Mouse (Mus musculus): ENCODE data around the gene 1110051M20Rik. TPM values are rescaled to one million over a fixed set of nuclear protein-coding genes. Genes with fewer than 3 reads are reported as not detected.
A peak's percentile ranks its signal among the peaks of the same experiment; 100 is the strongest.

The 1110051M20Rik gene
- polyA plus RNA-seq, 2 experiments: 34.9 to 50.6 TPM

- under 1% methylated on average over 32 of the region's 32 CpGs for WGBS
- H3K9ac ChIP-seq (ENCODE audit: low read depth, low read length, severe bottlenecking): peak overlapping the region; percentile 84
- ATAC-seq (ENCODE audit: low FRiP score, low read depth) (peak; percentile 55), DNase-seq (ENCODE audit: low spot score) (peak; percentile 74)
- H3K27ac ChIP-seq (replicated peaks; ENCODE audit: low read depth, low read length): peak overlapping the region; percentile 80
- no peaks in the 10 kb centered on the region for H3K9me3 ChIP-seq (ENCODE audit: control insufficient read depth, low read length)
- peak overlapping the region; percentile 86 for H3K4me2 ChIP-seq (replicated peaks; ENCODE audit: low read depth, low read length, severe bottlenecking)
- H3K36me3 ChIP-seq (ENCODE audit: control insufficient read depth, insufficient read depth, low read length): no peaks in the 10 kb centered on the region
- peak overlapping the region; percentile 84 for H3K4me3 ChIP-seq (replicated peaks; ENCODE audit: low read length)
- peak; percentile 19; the same call in 1 of the 2 replicates for TF ChIP-seq POLR2A (IDR thresholded peaks at IDR 0.05; ENCODE audit: borderline replicate concordance, extremely low read depth, insufficient read depth, insufficient read length)
- peaks cover 33% of the 10 kb centered on the region for H3K4me1 ChIP-seq (ENCODE audit: control insufficient read depth, insufficient read depth, low read length)
- no peaks in the 10 kb centered on the region for H3K27me3 ChIP-seq (ENCODE audit: control insufficient read depth, insufficient read depth, low read length)
Measured at GRCm38 (mm10) chr2:91458673-91459391, 14.3 kb upstream of the 1110051M20Rik start.

DNA sequence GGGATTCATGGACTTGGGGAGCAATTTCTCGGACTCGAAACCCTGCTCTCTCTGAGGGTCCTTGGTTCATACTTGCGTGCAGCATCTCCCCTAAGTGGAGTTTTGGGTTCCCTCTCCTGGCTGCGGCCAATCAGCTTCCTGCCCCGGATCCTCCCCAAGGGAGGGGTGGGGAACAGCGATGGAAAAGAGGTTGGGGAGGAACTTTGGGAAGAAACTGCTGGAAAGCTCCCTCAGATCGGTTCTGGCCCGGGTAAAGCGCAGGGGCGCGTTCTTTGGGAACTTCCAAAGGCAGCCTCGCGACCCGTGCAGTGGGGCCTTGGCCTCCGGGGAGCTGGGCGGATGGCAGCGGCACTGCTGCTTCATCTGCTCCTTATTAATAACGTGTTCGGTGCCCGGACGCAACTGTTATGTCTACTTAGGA, 13.8 kb upstream of the 1110051M20Rik start:
- Histone ChIP-seq H3K9ac (ENCODE audit: low read depth, low read length, severe bottlenecking) (peak overlapping the region; percentile 84), H3K4me3 (replicated peaks; ENCODE audit: low read length) (peak overlapping the region; percentile 84), H3K4me1 (ENCODE audit: control insufficient read depth, insufficient read depth, low read length) (peaks cover 33% of the 10 kb centered on the region), H3K9me3 (ENCODE audit: control insufficient read depth, low read length) (no peaks in the 10 kb centered on the region), H3K27ac (replicated peaks; ENCODE audit: low read depth, low read length) (peak overlapping the region; percentile 80), H3K36me3 (ENCODE audit: control insufficient read depth, insufficient read depth, low read length) (no peaks in the 10 kb centered on the region), H3K27me3 (ENCODE audit: control insufficient read depth, insufficient read depth, low read length) (no peaks in the 10 kb centered on the region), H3K4me2 (replicated peaks; ENCODE audit: low read depth, low read length, severe bottlenecking) (peak overlapping the region; percentile 86)
- no peak for TF ChIP-seq POLR2A (IDR thresholded peaks at IDR 0.05; ENCODE audit: borderline replicate concordance, extremely low read depth, insufficient read depth, insufficient read length)
- ATAC-seq (ENCODE audit: low FRiP score, low read depth): peak; percentile 44
- peak; percentile 66 for DNase-seq (ENCODE audit: low spot score)
- WGBS: 1% methylated on average over 21 of the region's 21 CpGs

DNA sequence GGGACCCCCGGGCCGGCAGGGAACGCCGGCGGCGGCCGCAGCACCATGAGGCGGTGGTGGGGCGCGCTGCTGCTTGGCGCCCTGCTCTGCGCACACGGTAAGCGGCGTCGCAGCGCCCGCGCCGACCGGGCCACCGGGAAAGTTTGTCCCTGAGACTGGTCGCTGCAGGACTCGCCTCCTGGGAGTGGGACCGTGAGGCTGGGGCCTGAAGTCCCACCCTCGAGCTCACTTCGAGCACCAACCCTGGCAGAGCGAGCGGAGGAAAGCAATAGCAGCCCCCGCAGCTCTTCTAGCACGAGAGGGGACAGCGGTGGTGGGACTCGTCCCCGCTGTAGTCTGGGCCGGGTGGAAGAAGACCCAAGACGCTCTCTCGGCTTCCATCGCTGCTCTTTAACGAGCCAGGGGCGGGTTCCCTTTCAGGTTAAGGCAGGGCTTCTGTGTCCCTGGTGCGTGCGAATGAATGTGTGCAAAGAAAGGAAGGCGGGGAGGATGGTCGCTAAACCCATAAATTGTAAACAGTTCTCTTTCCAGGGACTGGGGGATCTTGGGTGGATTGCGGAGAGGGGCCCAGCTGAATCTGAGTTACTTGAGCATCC, 13.2 kb upstream of the 1110051M20Rik start:
- peak overlapping the region; percentile 86 for H3K4me2 ChIP-seq (replicated peaks; ENCODE audit: low read depth, low read length, severe bottlenecking)
- WGBS: under 1% methylated on average over 30 of the region's 45 CpGs
- no peaks in the 10 kb centered on the region for H3K27me3 ChIP-seq (ENCODE audit: control insufficient read depth, insufficient read depth, low read length)
- peaks cover 30% of the 10 kb centered on the region for H3K4me1 ChIP-seq (ENCODE audit: control insufficient read depth, insufficient read depth, low read length)
- peak; percentile 28 for ATAC-seq (ENCODE audit: low FRiP score, low read depth)
- no peaks in the 10 kb centered on the region for H3K36me3 ChIP-seq (ENCODE audit: control insufficient read depth, insufficient read depth, low read length)
- peak overlapping the region; percentile 84 for H3K9ac ChIP-seq (ENCODE audit: low read depth, low read length, severe bottlenecking)
- H3K9me3 ChIP-seq (ENCODE audit: control insufficient read depth, low read length): no peaks in the 10 kb centered on the region
- peak overlapping the region; percentile 84 for H3K4me3 ChIP-seq (replicated peaks; ENCODE audit: low read length)
- peak overlapping the region; percentile 80 for H3K27ac ChIP-seq (replicated peaks; ENCODE audit: low read depth, low read length)
- no peak for TF ChIP-seq POLR2A (IDR thresholded peaks at IDR 0.05; ENCODE audit: borderline replicate concordance, extremely low read depth, insufficient read depth, insufficient read length)
- DNase-seq (ENCODE audit: low spot score): no peak

GRCm38 (mm10) chr2:91457259-91457655, 12.8 kb upstream of the 1110051M20Rik start, which contains the start of gene Lrp4:
Gene Lrp4, plus strand, starts transcription at chr2:91457511.
- Histone ChIP-seq H3K27ac (replicated peaks; ENCODE audit: low read depth, low read length) (peak within 1 kb of the TSS; percentile 80), H3K27me3 (ENCODE audit: control insufficient read depth, insufficient read depth, low read length) (no peaks in the 10 kb centered on the region), H3K36me3 (ENCODE audit: control insufficient read depth, insufficient read depth, low read length) (no peaks in the 10 kb centered on the region), H3K4me2 (replicated peaks; ENCODE audit: low read depth, low read length, severe bottlenecking) (peak within 1 kb of the TSS; percentile 86), H3K9me3 (ENCODE audit: control insufficient read depth, low read length) (no peaks in the 10 kb centered on the region), H3K9ac (ENCODE audit: low read depth, low read length, severe bottlenecking) (peak within 1 kb of the TSS; percentile 84), H3K4me3 (replicated peaks; ENCODE audit: low read length) (peak within 1 kb of the TSS; percentile 84), H3K4me1 (ENCODE audit: control insufficient read depth, insufficient read depth, low read length) (peaks cover 27% of the 10 kb centered on the region)
- DNase-seq (ENCODE audit: low spot score) (peak; percentile 52), ATAC-seq (ENCODE audit: low FRiP score, low read depth) (peak; percentile 73)
- WGBS: 0% methylated on average over 12 of the region's 36 CpGs
- TF ChIP-seq POLR2A (IDR thresholded peaks at IDR 0.05; ENCODE audit: borderline replicate concordance, extremely low read depth, insufficient read depth, insufficient read length): peak; percentile 52; the same call in 1 of the 2 replicates

- Histone ChIP-seq H3K9me3 (ENCODE audit: control insufficient read depth, low read length) (no peaks in the 10 kb centered on the region), H3K4me2 (replicated peaks; ENCODE audit: low read depth, low read length, severe bottlenecking) (peak overlapping the region; percentile 86), H3K4me1 (ENCODE audit: control insufficient read depth, insufficient read depth, low read length) (peaks cover 20% of the 10 kb centered on the region), H3K4me3 (replicated peaks; ENCODE audit: low read length) (peak overlapping the region; percentile 84), H3K27ac (replicated peaks; ENCODE audit: low read depth, low read length) (peak overlapping the region; percentile 80; the same call in 1 of the 2 replicates), H3K27me3 (ENCODE audit: control insufficient read depth, insufficient read depth, low read length) (no peaks in the 10 kb centered on the region), H3K36me3 (ENCODE audit: control insufficient read depth, insufficient read depth, low read length) (no peaks in the 10 kb centered on the region), H3K9ac (ENCODE audit: low read depth, low read length, severe bottlenecking) (no peak overlapping the region)
- TF ChIP-seq POLR2A (IDR thresholded peaks at IDR 0.05; ENCODE audit: borderline replicate concordance, extremely low read depth, insufficient read depth, insufficient read length): no peak
- DNase-seq (ENCODE audit: low spot score) (no peak), ATAC-seq (ENCODE audit: low FRiP score, low read depth) (no peak)
- 47% methylated on average over 9 of the region's 9 CpGs for WGBS
Measured at GRCm38 (mm10) chr2:91456491-91457100, 12.1 kb upstream of the 1110051M20Rik start.
